Mouse (Mus musculus): ENCODE measurements around the gene Mogs. TPM values are rescaled to one million over a fixed set of nuclear protein-coding genes. Genes with fewer than 3 reads are reported as not detected.

Gene Mogs
- polyA plus RNA-seq, 1 experiment from 2014 or later, result 34.6 TPM

DNA sequence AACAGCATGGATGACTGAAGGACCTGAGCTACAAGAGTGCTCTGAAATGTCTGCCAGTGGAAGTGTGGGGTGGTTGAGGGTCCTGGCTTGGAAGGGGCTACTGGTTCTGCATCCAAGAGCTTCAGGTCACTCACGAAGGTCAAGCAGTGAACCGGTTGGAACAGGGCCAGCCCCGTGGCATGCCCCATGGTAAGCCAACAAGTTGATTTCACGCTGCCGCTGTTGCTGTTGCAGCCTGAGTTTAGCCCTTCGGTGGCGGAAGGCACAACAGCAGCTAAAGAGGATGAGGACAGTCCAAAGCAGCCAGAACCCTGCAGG lies 4.4 kb downstream of the Mogs start:
- DNase-seq (ENCODE audit: low read depth, low spot score) (no peak), ATAC-seq (no peak)
- ChIA-PET CTCF (interaction anchor here (1.1 to 2.0 kb wide), 5 partner anchors 9 to 123 kb away, joined by 3 to 6 read pairs (median 5); partner anchors contain the start of genes Ccdc142, Dctn1 and Gm42688), POLR2A (interaction anchor here (0.9 to 1.6 kb wide), 5 partner anchors 10 to 33 kb away, joined by 3 to 6 read pairs (median 4); no protein-coding TSS in a partner anchor)
- no peaks in the 10 kb centered on the region for H3K27me3 ChIP-seq
- no peak for TF ChIP-seq CTCF (IDR thresholded peaks at IDR 0.05)
- in situ Hi-C loops (cut with MboI; ENCODE audit: low pct_unique_long_range_greater_than_20kb), result loop anchor here (5.0 kb wide), 1 partner anchor 38 kb away; the partner anchor contains the start of genes 1700003E16Rik and Wdr54

DNA sequence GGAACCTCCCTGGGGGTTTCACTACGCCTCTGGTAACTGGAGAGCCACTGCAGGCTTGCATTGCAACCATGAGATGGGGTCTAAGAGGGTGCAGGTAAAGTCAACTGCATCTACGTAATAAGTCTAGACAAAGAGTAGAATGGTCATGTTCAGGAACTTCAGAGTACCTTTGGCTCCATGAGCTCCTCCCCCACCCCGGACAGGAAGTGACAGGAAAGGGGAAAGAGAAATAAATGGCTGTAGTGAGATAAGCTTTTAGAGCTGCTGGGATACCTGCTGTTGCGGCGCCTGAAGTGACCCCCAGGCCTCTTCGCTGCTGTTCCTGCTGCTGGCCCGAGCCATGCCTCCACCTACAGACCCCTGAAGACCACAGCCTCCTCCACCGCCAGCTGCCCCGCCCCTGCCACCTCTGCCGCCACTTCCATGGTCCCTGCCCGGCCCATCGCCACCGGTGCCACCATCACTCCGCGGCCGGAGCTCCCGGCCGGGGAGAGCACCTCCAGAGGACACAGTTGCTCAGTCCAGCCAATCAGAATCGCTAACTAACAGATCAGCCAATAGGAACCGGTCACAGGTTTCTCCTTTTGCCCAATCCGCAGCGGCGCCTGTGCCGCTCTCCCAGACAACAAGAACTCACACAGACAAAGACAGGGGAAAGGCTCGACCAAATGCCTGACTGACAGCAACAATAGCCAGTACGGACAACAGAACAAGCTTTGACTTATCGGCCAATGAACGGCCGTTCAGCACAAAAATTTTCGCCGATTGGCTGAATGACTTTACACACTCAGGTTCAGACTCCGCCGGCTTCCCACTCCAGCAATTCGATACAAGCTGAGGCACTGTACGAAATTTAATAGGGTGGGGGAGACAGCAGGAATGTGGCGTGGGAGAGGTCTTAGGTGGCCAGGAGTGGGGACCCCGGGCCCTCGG lies 5.9 kb downstream of the Mogs start, which contains the start of gene Wbp1:
TSS of gene Wbp1 (minus strand) at position 630 of the 933 bp plus-strand sequence.
- in situ Hi-C loops (cut with MboI; ENCODE audit: low pct_unique_long_range_greater_than_20kb), result no loop called here
- DNase-seq (ENCODE audit: low read depth, low spot score) (peak; percentile 99), ATAC-seq (peak; percentile 96)
- ChIA-PET POLR2A (interaction anchor here (0.6 to 2.4 kb wide), 6 partner anchors 11 to 153 kb away, joined by 3 to 11 read pairs (median 6); partner anchors contain the start of genes 1700003E16Rik, Rtkn and Wdr54), CTCF (interaction anchor here (1.2 to 1.4 kb wide), 5 partner anchors 25 to 124 kb away, joined by 3 to 6 read pairs (median 3); no protein-coding TSS in a partner anchor)
- no peaks in the 10 kb centered on the region for H3K27me3 ChIP-seq
- TF ChIP-seq CTCF (IDR thresholded peaks at IDR 0.05), result no peak

DNA sequence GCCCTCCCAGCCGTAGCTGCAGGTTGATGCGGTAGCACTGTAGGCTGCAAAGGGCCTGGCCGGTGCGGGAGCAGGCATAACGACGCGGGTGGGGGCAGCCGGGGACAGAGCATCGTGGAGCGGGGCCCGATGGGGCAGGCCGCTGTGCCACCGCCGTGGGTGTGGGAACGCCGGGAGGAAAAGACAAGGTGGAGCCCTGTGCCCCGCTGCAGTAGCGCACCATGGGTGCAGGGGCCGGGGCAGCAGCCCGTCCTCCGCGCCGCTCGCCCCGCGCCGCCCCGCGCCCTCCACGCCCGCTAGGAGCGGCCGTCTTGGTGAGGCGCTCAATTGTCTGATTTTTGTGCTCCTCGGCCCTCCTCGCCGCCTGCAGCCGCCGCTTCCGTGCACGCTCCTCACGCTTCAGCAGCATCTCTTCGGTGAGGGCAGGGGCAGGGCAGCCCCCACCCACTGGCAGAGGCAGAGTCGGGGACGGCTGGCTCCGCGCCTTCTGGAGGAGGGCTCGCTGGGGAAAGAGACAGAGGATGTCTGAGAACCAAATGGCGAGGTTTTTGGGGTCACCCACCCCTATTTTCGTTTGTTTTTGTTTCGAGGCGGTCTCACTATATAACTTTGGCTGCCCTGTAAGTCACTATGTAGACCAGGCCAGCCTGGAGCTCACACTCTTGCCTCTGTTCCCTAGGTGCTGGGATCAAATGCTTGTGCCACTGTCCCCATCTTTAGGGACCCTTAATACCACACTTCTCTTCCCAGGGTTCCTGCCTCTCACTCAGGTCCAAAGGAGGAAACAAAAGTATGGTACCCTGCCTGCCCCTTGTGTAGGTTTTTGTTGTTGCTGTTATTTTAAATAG lies 6.8 kb downstream of the Mogs start:
- ATAC-seq (peak; percentile 3), DNase-seq (ENCODE audit: low read depth, low spot score) (no peak)
- ChIA-PET POLR2A (interaction anchor here (0.9 to 2.4 kb wide), 5 partner anchors 12 to 44 kb away, joined by 3 to 11 read pairs (median 7); partner anchors contain the start of genes 1700003E16Rik and Wdr54), CTCF (interaction anchor here (1.2 to 3.0 kb wide), 6 partner anchors 15 to 125 kb away, joined by 3 to 10 read pairs (median 3); no protein-coding TSS in a partner anchor)
- in situ Hi-C loops (cut with MboI; ENCODE audit: low pct_unique_long_range_greater_than_20kb), result no loop called here
- no peak for TF ChIP-seq CTCF (IDR thresholded peaks at IDR 0.05)
- H3K27me3 ChIP-seq, result no peaks in the 10 kb centered on the region

DNA sequence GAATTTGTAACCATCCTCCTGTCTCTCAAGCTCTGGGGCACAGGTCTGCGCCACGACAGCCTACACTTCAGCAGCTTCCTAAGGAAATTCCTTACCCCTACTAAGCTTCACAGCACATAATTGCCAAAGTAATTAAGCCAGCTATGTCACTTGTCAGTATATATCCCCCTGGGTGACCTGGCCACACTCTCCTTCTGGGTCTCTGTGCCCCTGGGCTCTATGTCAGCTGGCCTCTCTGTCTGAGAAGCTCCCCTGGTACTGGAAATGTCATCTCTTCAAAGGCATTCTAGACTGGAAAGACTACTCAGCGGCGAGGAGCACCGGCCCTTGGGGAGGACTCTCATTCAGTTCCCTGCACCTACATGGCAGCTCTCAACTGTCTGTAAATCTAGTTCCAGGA lies 7.7 kb downstream of the Mogs start:
- no peak for ATAC-seq
- ChIA-PET CTCF (interaction anchor here (1.3 to 3.0 kb wide), 2 partner anchors 14 to 126 kb away, joined by 3 to 10 read pairs; no protein-coding TSS in a partner anchor), POLR2A (interaction anchor here (0.7 to 1.4 kb wide), 2 partner anchors 14 to 26 kb away, joined by 7 read pairs; no protein-coding TSS in a partner anchor)
- TF ChIP-seq CTCF (IDR thresholded peaks at IDR 0.05), result no peak
- no peak for DNase-seq (ENCODE audit: low read depth, low spot score)
- in situ Hi-C loops (cut with MboI; ENCODE audit: low pct_unique_long_range_greater_than_20kb), result no loop called here
- H3K27me3 ChIP-seq, result no peaks in the 10 kb centered on the region

DNA sequence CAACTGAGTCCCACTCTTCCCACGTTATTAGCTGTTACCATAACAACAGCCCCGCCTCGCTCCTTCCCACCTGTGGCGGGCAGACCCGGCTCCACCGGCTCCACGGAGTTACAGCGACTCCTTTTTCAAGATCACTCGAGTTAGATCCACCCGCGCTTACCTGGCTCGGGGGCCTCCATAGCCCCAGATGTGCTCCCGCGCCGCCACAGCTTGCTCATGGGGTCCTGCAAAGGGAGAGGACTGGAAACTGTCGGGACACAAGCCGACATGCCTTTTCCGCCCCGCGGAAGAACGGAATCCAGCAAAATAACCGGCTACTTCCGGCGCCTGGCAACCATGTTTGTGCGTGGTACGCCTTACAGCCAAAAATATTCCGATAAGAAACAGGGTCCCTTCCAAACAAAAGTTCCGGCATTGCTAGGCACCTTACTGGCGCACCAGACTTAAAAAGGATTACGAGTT lies 9.6 kb downstream of the Mogs start:
- POLR2A ChIA-PET, result interaction anchor here (0.6 to 1.1 kb wide), 5 partner anchors 8 to 501 kb away, joined by 3 to 6 read pairs (median 3); no protein-coding TSS in a partner anchor
- ATAC-seq (no peak), DNase-seq (ENCODE audit: low read depth, low spot score) (peak; percentile 84)
- in situ Hi-C loops (cut with MboI; ENCODE audit: low pct_unique_long_range_greater_than_20kb), result no loop called here
- no peaks in the 10 kb centered on the region for H3K27me3 ChIP-seq
- no peak for TF ChIP-seq CTCF (IDR thresholded peaks at IDR 0.05)
- CTCF ChIA-PET, result interaction anchor here (3.0 kb wide), 1 partner anchor 128 kb away, joined by 10 read pairs; no protein-coding TSS in a partner anchor

DNA sequence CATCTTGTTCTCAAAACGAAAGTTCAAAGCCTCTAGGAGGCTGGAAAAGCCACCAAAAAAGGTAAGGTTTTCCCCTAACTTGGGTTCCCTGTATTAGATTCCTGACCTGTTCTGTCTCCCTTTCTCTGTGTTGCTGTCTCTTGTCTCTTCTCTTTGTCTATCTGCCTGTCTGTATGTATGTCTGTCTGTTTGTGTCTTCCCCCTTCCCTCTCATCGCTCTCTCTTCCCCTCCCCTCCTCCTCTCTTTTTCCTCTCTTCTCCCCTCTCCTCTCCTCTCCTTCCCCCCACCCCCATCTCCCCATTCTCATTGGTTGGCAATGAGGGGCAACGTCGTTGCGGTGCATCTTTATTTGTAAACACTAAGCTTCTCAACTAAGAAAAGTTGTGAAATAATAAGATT lies 10.0 kb downstream of the Mogs start, which contains the start of gene Ino80b:
TSS of gene Ino80b (minus strand) at position 101 of the 400 bp plus-strand sequence.
- in situ Hi-C loops (cut with MboI; ENCODE audit: low pct_unique_long_range_greater_than_20kb), result no loop called here
- ATAC-seq (no peak), DNase-seq (ENCODE audit: low read depth, low spot score) (no peak)
- ChIA-PET CTCF (no interaction called here), POLR2A (interaction anchor here (0.6 to 0.9 kb wide), 2 partner anchors 28 to 153 kb away, joined by 3 to 4 read pairs; no protein-coding TSS in a partner anchor)
- H3K27me3 ChIP-seq, result no peaks in the 10 kb centered on the region
- TF ChIP-seq CTCF (IDR thresholded peaks at IDR 0.05), result no peak

DNA sequence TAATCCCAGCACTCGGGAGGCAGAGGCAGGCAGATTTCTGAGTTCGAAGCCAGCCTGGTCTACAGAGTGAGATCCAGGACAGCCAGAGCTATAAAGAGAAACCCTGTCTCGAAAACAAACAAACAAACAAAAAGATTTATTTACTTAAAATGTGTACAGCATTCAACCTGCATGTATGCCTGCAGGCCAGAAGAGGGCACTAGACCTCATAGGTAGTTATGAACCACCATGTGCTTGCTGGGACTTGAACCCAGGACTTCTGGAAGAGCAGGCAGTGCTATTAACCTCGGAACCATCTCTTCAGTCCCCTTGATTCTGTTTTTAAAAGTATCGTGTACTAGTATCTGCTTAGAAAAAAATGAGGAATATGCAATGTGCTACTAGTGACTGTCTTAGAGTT lies 12.1 kb downstream of the Mogs start:
- H3K27me3 ChIP-seq, result no peaks in the 10 kb centered on the region
- ChIA-PET POLR2A (no interaction called here), CTCF (no interaction called here)
- ATAC-seq (no peak), DNase-seq (ENCODE audit: low read depth, low spot score) (no peak)
- in situ Hi-C loops (cut with MboI; ENCODE audit: low pct_unique_long_range_greater_than_20kb), result no loop called here
- TF ChIP-seq CTCF (IDR thresholded peaks at IDR 0.05), result no peak

DNA sequence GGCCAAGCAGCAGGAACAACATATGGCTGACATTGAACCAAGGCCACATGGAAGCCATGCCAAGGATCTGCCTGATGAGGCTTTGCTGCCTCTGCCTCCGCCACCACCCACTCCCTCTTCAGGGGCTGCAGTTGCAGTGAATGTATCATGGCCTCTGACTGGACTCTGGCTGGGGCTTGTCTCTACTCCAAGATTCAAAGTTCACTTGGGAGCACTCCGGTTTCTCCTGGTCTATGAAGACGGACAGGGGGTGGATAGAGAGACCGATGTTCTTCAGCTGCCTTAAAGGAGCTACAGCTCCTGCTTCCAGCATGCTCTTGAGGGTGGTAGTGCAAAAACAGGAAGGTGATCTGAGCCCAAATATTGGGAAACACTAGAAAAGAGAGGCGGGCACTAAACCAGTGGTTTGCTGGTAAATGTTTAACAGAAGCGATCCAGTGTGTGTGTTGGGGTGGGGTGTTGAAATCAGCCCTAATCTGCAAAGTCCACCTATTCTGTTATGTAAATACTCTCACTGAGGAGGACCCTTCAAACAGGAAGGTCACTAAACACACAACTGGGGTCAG lies 16.3 kb downstream of the Mogs start:
- no peaks in the 10 kb centered on the region for H3K27me3 ChIP-seq
- in situ Hi-C loops (cut with MboI; ENCODE audit: low pct_unique_long_range_greater_than_20kb), result no loop called here
- ATAC-seq (no peak), DNase-seq (ENCODE audit: low read depth, low spot score) (no peak)
- TF ChIP-seq CTCF (IDR thresholded peaks at IDR 0.05), result no peak
- ChIA-PET POLR2A (no interaction called here), CTCF (no interaction called here)

DNA sequence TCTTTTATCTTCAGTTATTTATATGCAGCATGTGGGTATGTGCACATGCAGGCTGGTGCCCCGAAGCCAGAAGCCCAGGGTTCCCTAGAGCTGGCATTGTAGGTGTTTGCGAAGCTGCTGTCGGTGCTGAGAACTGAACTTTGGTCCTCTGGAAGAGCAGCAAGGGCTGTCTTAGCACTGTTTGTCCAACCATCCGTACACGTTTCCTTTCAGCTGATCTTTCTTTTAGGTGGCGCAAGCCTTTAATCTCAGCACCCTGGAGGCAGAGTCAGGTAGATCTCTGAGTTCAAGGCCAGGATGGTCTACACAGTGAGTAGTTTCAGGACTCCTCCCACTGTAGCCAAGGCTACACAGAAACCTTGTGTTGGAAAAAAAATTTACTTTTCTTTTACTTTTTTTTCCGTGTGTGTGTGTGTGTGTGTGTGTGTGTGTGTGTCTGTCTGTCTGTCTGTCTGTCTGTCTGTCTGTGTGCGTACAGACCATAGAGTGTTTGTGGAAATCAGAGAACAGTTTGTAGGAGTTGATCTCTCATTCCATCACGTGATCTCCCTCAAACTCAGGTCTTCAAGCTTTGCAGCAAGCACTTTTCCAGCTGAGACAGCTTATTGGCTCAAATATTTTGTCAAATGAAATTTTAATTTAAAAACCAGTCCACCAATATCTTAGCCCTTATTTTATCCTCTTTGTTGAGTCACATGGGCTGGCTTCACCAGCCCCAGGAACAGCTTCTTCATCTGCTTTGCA lies 17.1 kb downstream of the Mogs start:
- ChIA-PET POLR2A (interaction anchor here (0.7 to 1.1 kb wide), 3 partner anchors 8 to 14 kb away, joined by 6 to 15 read pairs (median 7); no protein-coding TSS in a partner anchor), CTCF (no interaction called here)
- no peaks in the 10 kb centered on the region for H3K27me3 ChIP-seq
- no peak for ATAC-seq
- no peak for TF ChIP-seq CTCF (IDR thresholded peaks at IDR 0.05)
- no peak for DNase-seq (ENCODE audit: low read depth, low spot score)
- in situ Hi-C loops (cut with MboI; ENCODE audit: low pct_unique_long_range_greater_than_20kb), result no loop called here
